Mouse (Mus musculus): ENCODE measurements around the gene Gnao1. TPM values are rescaled to one million over a fixed set of nuclear protein-coding genes. Genes with fewer than 3 reads are reported as not detected.

The Gnao1 gene
- total RNA-seq, 2 experiments from 2014 or later: not detected

- 0 out of 2 replicates have a peak, but pooled peaks have one; percentile 15 for ATAC-seq (replicated peaks; ENCODE audit: low FRiP score, poor library complexity, severe bottlenecking)
Observed at GRCm38 (mm10) chr8:93933288-93933687, 123.5 kb downstream of the Gnao1 start.

- ATAC-seq (replicated peaks; ENCODE audit: low FRiP score, poor library complexity, severe bottlenecking): no peak
Observed at GRCm38 (mm10) chr8:93938193-93938592, 128.4 kb downstream of the Gnao1 start.

- no peak for ATAC-seq (replicated peaks; ENCODE audit: low FRiP score, poor library complexity, severe bottlenecking)
Observed at GRCm38 (mm10) chr8:93940542-93941423, 131.0 kb downstream of the Gnao1 start.

- no peak for ATAC-seq (replicated peaks; ENCODE audit: low FRiP score, poor library complexity, severe bottlenecking)
Observed at GRCm38 (mm10) chr8:93941636-93942054, 131.9 kb downstream of the Gnao1 start.

GRCm38 (mm10) chr8:93945781-93946180 lies 136.0 kb downstream of the Gnao1 start:
- ATAC-seq (replicated peaks; ENCODE audit: low FRiP score, poor library complexity, severe bottlenecking): no peak

- 0 out of 2 replicates have a peak, but pooled peaks have one; percentile 46 for ATAC-seq (replicated peaks; ENCODE audit: low FRiP score, poor library complexity, severe bottlenecking)
Observed at GRCm38 (mm10) chr8:93946397-93946796, 136.6 kb downstream of the Gnao1 start.

GRCm38 (mm10) chr8:93950133-93950532 lies 140.4 kb downstream of the Gnao1 start:
- ATAC-seq (replicated peaks; ENCODE audit: low FRiP score, poor library complexity, severe bottlenecking): no peak

- no peak for ATAC-seq (replicated peaks; ENCODE audit: low FRiP score, poor library complexity, severe bottlenecking)
Observed at GRCm38 (mm10) chr8:93952511-93952910, 142.7 kb downstream of the Gnao1 start.

- no peak for ATAC-seq (replicated peaks; ENCODE audit: low FRiP score, poor library complexity, severe bottlenecking)
Observed at GRCm38 (mm10) chr8:93958402-93958801, 148.6 kb downstream of the Gnao1 start.

GRCm38 (mm10) chr8:93960909-93961308 lies 151.1 kb downstream of the Gnao1 start:
- ATAC-seq (replicated peaks; ENCODE audit: low FRiP score, poor library complexity, severe bottlenecking): no peak

GRCm38 (mm10) chr8:93968293-93968692 lies 158.5 kb downstream of the Gnao1 start:
- ATAC-seq (replicated peaks; ENCODE audit: low FRiP score, poor library complexity, severe bottlenecking): no peak

- no peak for ATAC-seq (replicated peaks; ENCODE audit: low FRiP score, poor library complexity, severe bottlenecking)
Observed at GRCm38 (mm10) chr8:93969626-93970340, 160.0 kb downstream of the Gnao1 start.

GRCm38 (mm10) chr8:93971451-93971850 lies 161.7 kb downstream of the Gnao1 start:
- no peak for ATAC-seq (replicated peaks; ENCODE audit: low FRiP score, poor library complexity, severe bottlenecking)

GRCm38 (mm10) chr8:93972211-93972610 lies 162.4 kb downstream of the Gnao1 start:
- ATAC-seq (replicated peaks; ENCODE audit: low FRiP score, poor library complexity, severe bottlenecking): no peak

- ATAC-seq (replicated peaks; ENCODE audit: low FRiP score, poor library complexity, severe bottlenecking): no peak
Observed at GRCm38 (mm10) chr8:93972971-93973734, 163.4 kb downstream of the Gnao1 start.

- no peak for ATAC-seq (replicated peaks; ENCODE audit: low FRiP score, poor library complexity, severe bottlenecking)
Observed at GRCm38 (mm10) chr8:93973831-93974375, 164.1 kb downstream of the Gnao1 start.

- ATAC-seq (replicated peaks; ENCODE audit: low FRiP score, poor library complexity, severe bottlenecking): no peak
Observed at GRCm38 (mm10) chr8:93974602-93975186, 164.9 kb downstream of the Gnao1 start.

- ATAC-seq (replicated peaks; ENCODE audit: low FRiP score, poor library complexity, severe bottlenecking): no peak
Observed at GRCm38 (mm10) chr8:93975358-93975757, 165.6 kb downstream of the Gnao1 start.

GRCm38 (mm10) chr8:93976446-93977211 lies 166.9 kb downstream of the Gnao1 start:
- ATAC-seq (replicated peaks; ENCODE audit: low FRiP score, poor library complexity, severe bottlenecking): no peak

Data from erythroblast, adult 5-6 weeks (primary cell).